Mouse (Mus musculus): ENCODE measurements around the gene Rras. TPM values are rescaled to one million over a fixed set of nuclear protein-coding genes. Genes with fewer than 3 reads are reported as not detected.
"Not testable (repeated sequence)": the region's sequence is repeated elsewhere in the genome, so short reads cannot be mapped to it uniquely, and the experiment has no call there.

Gene Rras
- polyA plus RNA-seq, 1 experiment: 82.6 TPM

DNA sequence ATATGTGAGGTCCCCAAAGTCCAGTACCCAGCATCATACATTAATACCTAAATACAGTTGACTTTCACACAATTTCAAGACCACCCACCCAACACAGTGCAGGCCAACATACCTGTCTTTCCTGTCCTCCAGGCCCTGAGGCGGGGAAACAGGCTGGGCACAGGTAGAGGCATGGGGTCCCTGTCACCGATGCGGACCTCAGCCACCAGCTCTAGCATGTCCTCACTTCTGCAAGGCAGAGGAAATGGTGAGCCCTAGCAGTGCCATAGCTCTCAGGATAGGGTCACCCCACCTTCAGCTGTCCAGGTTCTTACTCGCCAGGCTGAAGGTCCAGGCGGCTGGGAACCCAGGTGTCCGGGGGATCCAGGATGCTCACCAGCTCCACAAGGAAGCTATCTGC lies 5.8 kb upstream of the Rras start:
- Histone ChIP-seq H3K4me1 (ENCODE audit: control insufficient read depth, insufficient read depth, insufficient read length, low read length) (peaks cover 6% of the 10 kb centered on the region; the same call in 1 of the 2 replicates), H3K4me3 (ENCODE audit: insufficient read depth, low read depth, low read length) (no peak overlapping the region), H3K27ac (replicated peaks; ENCODE audit: low read depth, low read length) (no peak overlapping the region)

DNA sequence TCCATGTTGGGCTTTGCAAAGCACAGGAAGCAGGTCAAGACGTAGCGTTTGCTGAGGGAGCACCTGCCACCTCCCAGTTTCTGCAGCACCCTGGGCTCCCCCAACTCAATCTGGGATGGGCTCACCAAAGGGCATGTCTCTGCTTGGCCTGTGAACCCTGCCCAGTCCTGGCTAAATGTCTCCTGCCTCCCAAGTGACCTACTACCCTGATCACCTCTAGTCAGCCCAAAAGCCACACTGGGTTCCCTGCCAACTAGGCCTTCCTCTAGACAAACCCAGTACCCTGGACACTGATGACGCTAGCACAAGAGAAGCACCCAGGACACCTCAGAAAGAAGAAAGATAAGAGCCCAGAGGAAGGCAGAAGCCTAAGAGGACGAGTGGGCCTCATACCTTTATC lies 4.9 kb upstream of the Rras start:
- H3K4me1 ChIP-seq (ENCODE audit: control insufficient read depth, insufficient read depth, insufficient read length, low read length): peaks cover 6% of the 10 kb centered on the region; the same call in 1 of the 2 replicates
- H3K4me3 ChIP-seq (ENCODE audit: insufficient read depth, low read depth, low read length): no peak overlapping the region
- peak overlapping the region; percentile 53 for H3K27ac ChIP-seq (replicated peaks; ENCODE audit: low read depth, low read length)

DNA sequence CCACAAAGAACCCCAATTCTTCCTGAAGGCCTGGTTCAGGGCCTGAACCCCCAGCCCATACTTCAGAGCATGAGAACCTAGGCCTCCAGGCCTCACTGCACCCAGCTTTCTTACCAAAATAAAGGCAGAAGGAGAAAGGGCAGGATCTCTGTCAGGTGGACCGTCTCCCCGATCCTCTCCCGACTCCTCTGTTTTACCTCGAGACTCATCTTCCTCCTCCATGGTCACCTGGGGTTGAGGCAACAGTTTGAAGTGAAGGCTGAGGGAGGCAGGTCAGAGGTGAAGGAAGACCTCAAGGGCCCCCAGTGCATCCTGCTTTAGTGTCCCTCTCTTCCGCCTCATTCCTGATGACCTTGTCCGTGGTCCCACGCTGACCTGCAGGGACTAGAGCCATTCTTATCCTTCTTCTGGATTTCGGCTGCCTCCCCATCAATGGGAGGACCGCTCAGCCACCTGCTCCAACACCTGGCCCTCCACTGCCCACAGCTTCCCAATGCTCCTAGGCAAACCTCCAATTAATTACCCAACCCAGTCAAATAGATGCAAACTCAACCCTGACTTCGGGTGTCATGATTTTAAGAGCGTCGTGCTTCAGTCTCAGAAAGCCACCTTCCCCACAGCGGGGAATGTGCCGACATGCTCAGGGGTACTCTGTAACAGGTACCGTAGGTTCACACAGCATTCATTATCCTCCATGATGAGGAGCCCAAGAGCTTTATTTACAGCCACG lies 4.2 kb upstream of the Rras start:
- H3K27ac ChIP-seq (replicated peaks; ENCODE audit: low read depth, low read length): peak overlapping the region; percentile 53
- H3K4me3 ChIP-seq (ENCODE audit: insufficient read depth, low read depth, low read length): no peak overlapping the region
- peaks cover 6% of the 10 kb centered on the region; the same call in 1 of the 2 replicates for H3K4me1 ChIP-seq (ENCODE audit: control insufficient read depth, insufficient read depth, insufficient read length, low read length)

DNA sequence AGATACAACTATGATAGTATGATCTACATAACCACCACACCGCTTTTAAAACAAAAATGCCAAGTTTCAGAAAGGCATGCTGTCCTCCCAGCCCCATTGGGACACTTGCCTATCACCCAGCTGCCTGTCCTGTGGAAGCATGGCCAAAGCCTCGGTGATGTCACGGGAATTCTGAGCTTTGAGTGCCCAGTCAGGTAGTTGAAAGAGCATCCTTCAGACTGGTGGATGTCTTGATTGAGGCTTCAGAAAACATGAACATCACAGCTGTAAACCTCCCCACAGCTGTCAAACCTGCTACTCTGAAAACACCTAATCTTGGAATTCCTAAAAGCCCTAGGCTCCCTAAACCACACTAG lies 3.7 kb upstream of the Rras start:
- Histone ChIP-seq H3K4me3 (ENCODE audit: insufficient read depth, low read depth, low read length) (no peak overlapping the region), H3K4me1 (ENCODE audit: control insufficient read depth, insufficient read depth, insufficient read length, low read length) (peaks cover 6% of the 10 kb centered on the region; the same call in 1 of the 2 replicates), H3K27ac (replicated peaks; ENCODE audit: low read depth, low read length) (no peak overlapping the region)

DNA sequence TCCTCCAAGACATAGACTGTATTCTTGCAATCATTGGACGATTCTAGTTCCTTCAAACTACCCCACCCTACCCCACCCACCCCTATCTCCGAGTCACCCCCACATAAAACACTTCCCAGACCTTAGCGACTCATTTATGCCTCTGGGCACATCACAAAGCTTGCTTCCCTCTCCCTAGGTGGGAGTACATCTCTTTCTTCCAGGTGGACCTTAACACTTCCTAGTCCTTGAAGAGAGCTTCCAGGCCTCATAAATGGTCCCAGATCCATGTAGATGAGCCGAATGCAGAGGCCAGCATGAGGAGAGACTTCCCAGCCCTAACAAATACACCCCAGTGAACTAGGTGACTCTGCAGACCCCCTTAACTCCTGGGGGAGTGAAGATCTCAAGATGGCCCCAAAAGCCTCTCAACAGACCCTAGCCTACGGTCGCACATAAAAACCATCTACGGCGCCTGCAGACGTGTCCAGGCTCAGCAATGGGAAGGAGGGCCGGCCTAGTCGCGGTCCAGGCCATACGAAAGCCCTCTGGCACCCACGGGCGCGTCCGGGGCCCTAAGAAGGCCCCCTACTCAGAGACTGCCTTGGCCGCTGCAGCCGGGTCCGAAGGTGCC lies 2.3 kb upstream of the Rras start:
- Histone ChIP-seq H3K4me1 (ENCODE audit: control insufficient read depth, insufficient read depth, insufficient read length, low read length) (peaks cover 6% of the 10 kb centered on the region; the same call in 1 of the 2 replicates), H3K27ac (replicated peaks; ENCODE audit: low read depth, low read length) (peak overlapping the region; percentile 82), H3K4me3 (ENCODE audit: insufficient read depth, low read depth, low read length) (peak overlapping the region; percentile 78)

DNA sequence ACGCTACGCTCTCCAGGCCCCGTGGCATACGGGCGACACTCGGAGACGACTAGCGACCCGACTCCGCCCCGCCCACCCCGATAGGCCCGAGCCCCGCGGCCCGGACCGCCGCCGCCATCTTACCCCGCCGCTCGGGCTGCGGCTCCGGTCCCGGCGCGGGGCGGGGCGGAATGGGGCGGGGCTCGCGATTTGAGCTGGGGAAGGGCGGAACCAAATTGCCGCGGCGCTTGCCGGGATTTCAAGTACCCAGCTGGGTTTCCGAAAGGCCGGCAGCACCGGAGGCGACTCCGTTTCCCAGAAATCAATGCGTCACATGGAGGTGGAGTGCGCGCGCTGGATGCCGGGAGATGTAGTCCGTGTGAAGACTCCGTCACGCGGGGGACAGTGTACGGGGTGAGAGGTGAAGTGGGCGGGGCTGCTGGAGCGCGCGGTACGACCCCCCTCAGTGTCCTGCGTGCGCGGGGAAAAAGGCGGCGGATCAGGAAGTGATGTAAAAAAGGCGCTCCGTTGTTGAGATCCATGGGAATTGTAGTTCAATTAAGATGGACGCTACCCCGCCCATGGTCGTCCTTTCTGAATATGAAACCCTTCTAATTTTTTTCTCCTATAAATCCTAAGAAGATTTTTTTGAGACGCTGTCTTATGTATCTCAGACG lies 1.7 kb upstream of the Rras start, which contains the start of gene Scaf1:
TSS of gene Scaf1 (minus strand) at position 407 of the 656 bp plus-strand sequence.
- Histone ChIP-seq H3K27ac (replicated peaks; ENCODE audit: low read depth, low read length) (peak within 1 kb of the TSS; percentile 100), H3K4me3 (ENCODE audit: insufficient read depth, low read depth, low read length) (peak within 1 kb of the TSS; percentile 78), H3K4me1 (ENCODE audit: control insufficient read depth, insufficient read depth, insufficient read length, low read length) (peaks cover 6% of the 10 kb centered on the region; the same call in 1 of the 2 replicates)

DNA sequence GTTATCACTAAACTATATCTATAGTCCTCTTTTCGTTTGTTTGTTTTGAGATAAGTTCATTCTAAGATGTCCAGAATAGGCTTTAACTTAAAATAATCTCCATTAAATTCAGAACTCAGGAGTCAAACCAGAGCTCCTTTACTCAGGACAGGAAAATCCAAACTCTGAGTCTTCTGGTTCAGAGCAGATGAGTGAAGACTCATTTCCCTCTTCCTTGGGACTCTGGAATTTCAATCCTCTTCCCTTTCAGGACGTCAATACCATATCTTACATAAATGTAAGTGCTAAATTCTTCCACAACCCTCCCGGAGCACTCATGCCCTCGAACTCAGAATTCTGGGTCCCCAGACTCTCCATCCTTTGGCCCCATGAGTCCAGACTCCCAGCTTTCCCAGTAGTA lies 1.0 kb upstream of the Rras start:
- peak overlapping the region; percentile 100 for H3K27ac ChIP-seq (replicated peaks; ENCODE audit: low read depth, low read length)
- H3K4me1 ChIP-seq (ENCODE audit: control insufficient read depth, insufficient read depth, insufficient read length, low read length): peaks cover 6% of the 10 kb centered on the region; the same call in 1 of the 2 replicates
- H3K4me3 ChIP-seq (ENCODE audit: insufficient read depth, low read depth, low read length): peak overlapping the region; percentile 70

DNA sequence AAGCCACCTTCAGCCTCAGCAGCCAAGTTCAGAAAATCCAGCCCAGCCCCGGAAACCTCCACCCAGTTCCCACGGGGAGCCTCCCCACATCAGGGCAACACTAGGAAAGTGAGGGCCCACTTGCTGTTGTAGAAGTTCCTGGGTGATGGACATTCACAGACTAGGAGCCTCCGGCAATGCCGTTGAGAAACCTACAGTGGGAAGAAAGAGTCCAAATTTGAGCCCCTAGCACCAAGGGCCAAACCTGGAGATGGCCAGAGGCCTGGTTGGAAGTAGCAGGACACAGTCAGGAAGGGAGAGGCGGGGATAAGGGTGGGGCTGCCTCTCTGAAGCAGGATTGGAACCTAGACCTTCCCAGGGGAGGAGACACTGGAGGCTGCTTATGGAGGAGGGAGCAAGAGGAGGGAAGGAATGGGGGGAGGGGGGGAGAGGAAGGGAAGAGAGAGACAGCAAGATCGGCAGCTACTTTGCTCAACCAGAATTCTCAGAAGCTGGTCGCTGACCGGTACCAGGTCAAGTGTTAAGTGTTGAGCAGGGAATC lies 1.3 kb downstream of the Rras start:
- Histone ChIP-seq H3K4me3 (ENCODE audit: insufficient read depth, low read depth, low read length) (peak overlapping the region; percentile 59), H3K27ac (replicated peaks; ENCODE audit: low read depth, low read length) (peak overlapping the region; percentile 99), H3K4me1 (ENCODE audit: control insufficient read depth, insufficient read depth, insufficient read length, low read length) (no peaks in the 10 kb centered on the region)

DNA sequence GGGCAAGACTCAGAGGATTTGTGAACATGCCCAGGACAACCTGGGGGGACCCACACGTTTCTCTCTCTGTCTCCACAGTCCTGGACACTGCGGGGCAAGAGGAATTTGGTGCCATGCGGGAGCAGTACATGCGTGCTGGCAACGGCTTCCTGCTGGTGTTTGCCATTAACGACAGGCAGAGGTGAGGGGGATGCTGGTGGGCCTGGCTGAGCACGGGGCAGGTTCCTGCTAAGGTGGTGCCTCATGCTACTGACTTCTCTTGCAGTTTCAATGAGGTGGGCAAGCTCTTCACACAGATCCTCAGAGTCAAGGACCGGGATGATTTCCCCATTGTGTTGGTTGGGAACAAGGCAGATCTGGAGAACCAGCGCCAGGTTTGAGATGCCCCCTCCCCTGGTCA lies 2.5 kb downstream of the Rras start:
- Histone ChIP-seq H3K4me3 (ENCODE audit: insufficient read depth, low read depth, low read length) (no peak overlapping the region), H3K4me1 (ENCODE audit: control insufficient read depth, insufficient read depth, insufficient read length, low read length) (no peaks in the 10 kb centered on the region), H3K27ac (replicated peaks; ENCODE audit: low read depth, low read length) (no peak overlapping the region)

DNA sequence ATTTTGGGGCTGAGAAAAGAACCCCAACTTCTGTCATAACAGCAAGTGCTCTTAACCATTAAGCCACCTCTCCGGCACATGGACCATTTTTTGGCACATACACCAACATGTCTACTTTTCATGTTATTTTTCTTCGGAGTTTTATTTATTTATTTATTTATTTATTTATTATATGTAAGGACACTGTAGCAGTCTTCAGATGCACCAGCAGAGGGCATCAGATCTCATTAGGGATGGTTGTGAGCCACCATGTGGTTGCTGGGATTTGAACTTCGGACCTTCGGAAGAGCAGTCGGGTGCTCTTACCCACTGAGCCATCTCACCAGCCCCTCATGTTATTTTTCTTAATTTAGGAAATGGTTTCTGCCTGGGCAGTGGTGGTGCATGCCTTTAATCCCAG lies 6.0 kb downstream of the Rras start:
- H3K4me1 ChIP-seq (ENCODE audit: control insufficient read depth, insufficient read depth, insufficient read length, low read length); H3K4me3 ChIP-seq (ENCODE audit: insufficient read depth, low read depth, low read length); H3K27ac ChIP-seq (replicated peaks; ENCODE audit: low read depth, low read length): not testable (repeated sequence)

DNA sequence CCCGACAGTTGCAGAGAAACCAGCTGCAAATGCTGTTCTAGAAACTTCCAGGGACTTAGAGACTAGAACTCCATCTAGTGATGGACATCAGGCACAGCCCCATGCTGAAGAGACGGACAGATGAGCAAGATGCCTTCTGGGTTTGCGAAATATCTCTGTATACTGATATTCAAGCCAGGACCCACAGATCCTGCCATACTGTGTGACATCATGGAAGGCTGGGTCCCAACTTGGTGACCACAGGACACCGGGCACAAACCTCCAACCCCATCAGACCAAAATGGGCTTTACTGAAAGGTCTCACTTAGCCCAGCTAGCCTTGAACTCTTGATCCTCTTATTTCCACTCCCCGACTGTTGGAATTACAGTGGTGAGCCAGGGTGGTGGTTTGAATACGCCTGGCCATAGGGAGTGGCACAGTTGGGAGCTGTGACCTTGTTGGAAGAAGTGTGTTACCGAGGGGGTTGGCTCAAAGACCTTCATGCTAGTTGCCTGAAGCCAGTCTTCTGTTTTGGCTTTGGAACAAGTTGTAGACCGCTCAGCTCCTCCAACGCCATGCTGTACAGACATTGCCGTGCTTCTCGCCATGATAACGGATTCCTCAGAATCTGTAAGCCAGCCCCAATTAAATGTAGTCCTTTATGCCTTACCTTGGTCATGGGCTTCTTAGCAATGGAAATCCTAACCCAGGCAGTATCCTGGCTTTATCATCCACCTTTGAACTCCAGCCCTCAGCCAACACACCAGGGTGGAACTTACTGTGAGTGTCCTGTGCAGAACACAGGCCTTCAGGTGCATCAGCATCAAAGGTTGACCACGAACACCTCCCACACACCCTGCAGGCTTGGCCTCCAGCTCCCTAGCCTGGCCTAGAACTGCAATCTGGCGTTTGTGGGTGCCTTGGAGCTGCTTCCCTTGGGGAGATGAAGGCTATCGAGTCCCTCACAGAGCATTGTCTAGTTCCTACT lies 6.8 kb downstream of the Rras start:
- H3K4me3 ChIP-seq (ENCODE audit: insufficient read depth, low read depth, low read length): no peak overlapping the region
- H3K4me1 ChIP-seq (ENCODE audit: control insufficient read depth, insufficient read depth, insufficient read length, low read length): peaks cover 5% of the 10 kb centered on the region; the same call in 1 of the 2 replicates
- H3K27ac ChIP-seq (replicated peaks; ENCODE audit: low read depth, low read length): no peak overlapping the region

DNA sequence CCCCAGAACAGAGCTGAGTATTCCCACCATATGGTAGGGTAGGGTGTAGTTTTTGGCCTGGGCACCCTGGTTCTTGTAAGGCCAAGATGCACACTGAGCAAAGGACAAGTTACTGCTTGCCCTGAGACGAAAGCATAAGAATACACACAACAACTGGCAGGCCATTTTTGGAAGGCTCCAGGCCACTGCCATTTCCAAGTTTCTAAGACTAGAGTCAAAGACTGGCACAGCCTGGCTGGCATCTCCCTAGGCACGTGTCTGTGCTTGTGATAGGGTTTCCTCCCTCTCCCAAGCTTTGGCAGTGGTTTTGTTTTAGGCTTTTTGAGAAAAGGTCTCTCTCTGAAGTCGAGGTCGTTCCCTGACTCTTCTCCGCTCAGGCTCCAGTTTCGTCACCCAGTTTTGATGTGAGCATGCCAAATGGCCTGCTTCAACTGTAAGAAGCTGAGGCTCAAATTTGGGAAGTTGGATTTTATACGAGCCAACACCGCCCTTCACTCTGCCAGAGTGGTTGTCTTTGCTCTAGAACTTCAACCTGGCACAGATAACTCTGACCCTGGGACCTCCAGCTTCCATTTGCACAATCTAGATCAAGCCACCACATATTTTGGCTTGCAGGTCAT lies 8.0 kb downstream of the Rras start:
- Histone ChIP-seq H3K4me3 (ENCODE audit: insufficient read depth, low read depth, low read length) (no peak overlapping the region), H3K4me1 (ENCODE audit: control insufficient read depth, insufficient read depth, insufficient read length, low read length) (peaks cover 5% of the 10 kb centered on the region; the same call in 1 of the 2 replicates), H3K27ac (replicated peaks; ENCODE audit: low read depth, low read length) (peak overlapping the region; percentile 51)

DNA sequence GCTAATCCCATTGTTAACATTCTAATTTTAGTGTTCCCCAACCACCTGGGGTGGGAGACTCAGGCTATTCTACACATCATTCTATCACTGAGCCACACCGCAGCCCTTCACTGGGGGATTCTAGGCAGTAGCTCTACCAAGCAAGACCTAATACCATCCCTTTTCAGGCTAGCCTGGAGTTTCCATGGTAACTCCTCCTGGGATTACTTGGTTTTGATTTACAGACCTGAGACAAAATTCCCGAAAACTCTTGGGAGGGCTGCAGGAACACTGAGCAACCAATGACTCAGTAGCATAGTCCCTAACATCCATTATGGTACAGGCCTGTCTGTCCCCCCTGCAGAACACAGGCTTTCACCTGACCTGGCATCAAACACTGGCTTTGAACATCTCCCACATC lies 8.5 kb downstream of the Rras start:
- Histone ChIP-seq H3K27ac (replicated peaks; ENCODE audit: low read depth, low read length) (no peak overlapping the region; the same call in 1 of the 2 replicates), H3K4me3 (ENCODE audit: insufficient read depth, low read depth, low read length) (no peak overlapping the region), H3K4me1 (ENCODE audit: control insufficient read depth, insufficient read depth, insufficient read length, low read length) (peaks cover 5% of the 10 kb centered on the region; the same call in 1 of the 2 replicates)

DNA sequence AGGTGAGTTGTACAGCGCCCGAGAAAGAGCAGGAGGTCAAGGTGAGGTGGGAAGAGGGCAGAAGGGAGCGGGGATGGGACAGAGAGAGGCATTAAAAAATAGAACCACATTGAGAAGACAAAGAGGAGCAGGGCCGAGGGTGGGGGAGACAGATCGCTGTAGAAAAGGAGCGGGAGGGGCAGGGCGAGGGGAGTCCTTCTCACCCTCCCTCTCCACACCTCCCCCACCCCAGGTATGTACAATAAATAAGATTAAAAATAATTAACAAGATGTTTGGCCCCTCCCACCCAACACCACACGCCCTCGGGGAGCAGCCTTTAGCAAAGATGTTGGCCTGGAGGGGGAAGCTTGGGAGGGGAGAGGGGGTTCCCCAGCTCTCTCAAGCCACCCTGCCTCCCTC lies 10.0 kb downstream of the Rras start:
- H3K27ac ChIP-seq (replicated peaks; ENCODE audit: low read depth, low read length): no peak overlapping the region
- peaks cover 5% of the 10 kb centered on the region; the same call in 1 of the 2 replicates for H3K4me1 ChIP-seq (ENCODE audit: control insufficient read depth, insufficient read depth, insufficient read length, low read length)
- no peak overlapping the region for H3K4me3 ChIP-seq (ENCODE audit: insufficient read depth, low read depth, low read length)

Data from brown adipose tissue, adult 24 weeks (tissue).